Mouse (Mus musculus) adrenal gland, adult (tissue): ENCODE results near the gene Cyp4f16.
"Not testable (repeated sequence)": the region's sequence is repeated elsewhere in the genome, so short reads cannot be mapped to it uniquely, and the experiment has no call there.

Source experiments
- DNase-seq, 2 experiments: peaks; one replicate each; pipeline ENCODE4 v3.0.0; 2022 to 2023; ENCODE audit warnings: low spot score in 1 of 2; ENCODE audit not compliant: inconsistent age in 2 of 2

Cyp4f16 gene

DNA sequence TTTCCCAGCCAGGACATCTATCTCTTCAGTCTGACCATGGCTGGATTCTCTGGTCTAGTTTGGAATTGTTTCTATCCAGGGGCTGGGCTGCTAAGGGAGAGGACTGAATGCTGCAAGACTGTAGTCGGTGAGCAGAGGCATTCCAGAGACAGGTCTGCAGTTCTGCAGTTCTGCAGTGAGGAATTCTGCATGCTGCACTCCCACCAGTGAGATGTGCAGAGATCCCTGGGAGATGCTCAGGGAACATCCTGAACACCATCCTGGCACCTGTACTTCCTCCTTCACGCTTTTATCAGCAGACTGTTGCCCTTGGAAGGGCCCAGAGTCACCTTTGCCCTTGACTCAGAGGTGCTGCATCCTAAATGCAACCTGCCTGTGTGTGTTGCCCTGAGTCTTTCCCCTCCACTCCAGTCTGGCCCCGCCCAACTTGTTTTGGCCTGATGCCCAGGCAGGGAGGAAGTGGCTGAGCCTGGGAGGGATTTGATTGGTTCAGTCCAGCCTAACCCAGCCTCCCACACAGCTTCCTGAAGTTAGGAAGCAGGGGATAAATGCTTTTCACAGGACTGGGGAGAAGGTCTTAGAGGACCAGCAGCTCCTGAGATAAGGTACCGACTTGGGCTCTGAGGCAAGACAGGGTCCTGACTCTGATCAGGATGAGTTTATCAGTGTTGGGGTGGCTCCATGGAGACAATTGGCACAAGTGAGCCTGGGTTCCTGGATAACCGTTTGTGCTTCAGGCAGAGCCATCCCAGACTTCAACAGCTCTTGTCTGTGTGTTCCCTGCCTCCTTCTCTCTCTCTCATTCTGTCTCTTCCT, at the start of gene Cyp4f16:
TSS of gene Cyp4f16 (plus strand) at position 508 of the 816 bp plus-strand sequence.
- DNase-seq, result peak; percentile 91 to 96

- peak; percentile 45 to 76 for DNase-seq
These were observed 43.9 kb upstream of the Cyp4f16 start for GRCm38 (mm10) chr17:32492349-32492980.

DNA sequence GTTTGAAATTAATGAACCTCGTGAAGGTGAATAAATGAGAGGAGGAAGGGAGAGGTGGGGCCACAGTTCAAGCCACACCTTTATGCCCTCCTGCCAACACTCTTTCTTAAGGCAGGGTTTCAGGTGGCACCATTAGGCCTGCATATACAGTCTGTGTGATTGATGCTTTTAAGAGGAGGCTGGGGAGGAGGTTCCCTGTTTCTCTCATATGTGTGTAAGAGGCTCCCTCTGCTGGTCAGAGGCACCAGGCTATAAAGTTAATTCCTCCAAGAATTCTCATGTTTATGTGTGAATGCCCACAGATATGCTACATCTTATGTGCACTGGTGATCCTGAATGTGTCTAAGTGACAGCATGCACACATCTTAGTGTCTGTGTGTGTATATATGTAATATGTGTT, 41.8 kb upstream of the Cyp4f16 start:
- DNase-seq, result peak; percentile 64 to 92

GRCm38 (mm10) chr17:32500511-32500910, 35.8 kb upstream of the Cyp4f16 start:
- DNase-seq, result peak; percentile 36 to 71

DNA sequence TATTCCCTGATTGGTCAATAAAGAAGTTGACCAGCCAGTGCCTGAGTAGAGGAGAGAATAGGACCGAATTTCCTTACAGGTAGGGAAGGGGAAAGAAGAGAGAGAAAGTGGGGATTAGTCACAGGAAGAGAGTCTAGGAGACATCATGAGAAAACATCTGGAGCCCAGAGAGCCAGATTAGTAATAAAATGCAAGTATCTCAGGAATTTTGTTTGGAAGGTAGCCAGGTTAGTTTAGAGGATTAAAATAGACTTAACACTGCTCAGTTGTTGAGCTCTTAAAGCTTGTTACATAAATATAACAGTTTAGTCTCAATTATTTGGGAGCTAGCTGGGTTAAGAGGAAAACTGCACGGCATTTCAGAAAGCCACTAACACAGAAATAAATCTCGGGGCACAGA, 35.3 kb upstream of the Cyp4f16 start:
- DNase-seq, result no peak

DNA sequence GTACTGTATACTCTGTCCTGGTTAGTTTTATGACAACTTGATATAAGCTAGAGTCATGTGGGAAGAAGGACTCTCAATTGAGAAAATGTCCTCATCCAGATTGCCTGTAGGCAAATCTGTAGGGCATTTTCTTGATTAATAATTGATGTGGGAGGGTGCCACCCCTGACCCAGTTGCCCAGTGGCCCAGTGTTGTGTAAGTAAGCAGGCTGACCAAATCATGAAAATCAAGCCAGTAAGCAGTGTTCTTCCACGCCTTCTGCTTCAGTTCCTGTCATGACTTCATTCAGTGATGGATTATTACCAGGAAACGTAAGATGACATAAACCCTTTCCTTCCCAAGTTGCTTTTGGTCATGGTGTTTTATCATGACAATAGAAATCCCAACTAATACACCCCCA, 33.2 kb upstream of the Cyp4f16 start:
- DNase-seq, result no peak

- peak; percentile 62 to 85 for DNase-seq
These were observed 30.3 kb upstream of the Cyp4f16 start, which contains the start of gene Cyp4f17 for GRCm38 (mm10) chr17:32505851-32506728. Gene Cyp4f17 (plus strand): TSS chr17:32506050.

DNA sequence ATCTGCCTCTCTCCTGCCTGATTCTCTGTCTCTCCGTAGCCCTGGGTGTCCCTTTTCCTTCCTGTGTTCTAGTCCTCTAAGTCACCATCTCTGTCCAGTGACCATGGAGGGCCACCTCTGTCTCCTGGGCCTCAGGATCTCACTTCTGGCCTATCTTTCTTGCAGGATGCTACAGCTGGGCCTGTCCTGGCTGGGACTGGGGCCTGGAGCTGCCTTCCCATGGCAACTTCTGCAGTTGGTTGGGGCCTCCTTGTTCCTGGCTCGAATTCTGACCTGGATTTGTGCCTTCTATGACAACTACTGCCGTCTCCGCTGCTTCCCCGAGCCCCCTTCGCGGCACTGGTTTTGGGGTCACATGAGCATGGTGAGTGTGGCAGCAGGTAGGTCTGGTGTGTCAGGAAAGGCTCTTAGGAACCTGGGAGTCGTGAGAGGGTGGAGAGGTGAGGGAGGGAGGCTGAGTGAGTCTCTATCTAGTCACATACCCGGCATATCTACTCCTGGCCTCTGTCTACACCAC, 29.6 kb upstream of the Cyp4f16 start:
- DNase-seq, result peak in 1 of 2 experiments; percentile 23

- no peak for DNase-seq
These were observed 20.2 kb upstream of the Cyp4f16 start for GRCm38 (mm10) chr17:32516126-32516525.

GRCm38 (mm10) chr17:32521981-32522380, 14.4 kb upstream of the Cyp4f16 start:
- DNase-seq, result peak; percentile 82 to 84

DNA sequence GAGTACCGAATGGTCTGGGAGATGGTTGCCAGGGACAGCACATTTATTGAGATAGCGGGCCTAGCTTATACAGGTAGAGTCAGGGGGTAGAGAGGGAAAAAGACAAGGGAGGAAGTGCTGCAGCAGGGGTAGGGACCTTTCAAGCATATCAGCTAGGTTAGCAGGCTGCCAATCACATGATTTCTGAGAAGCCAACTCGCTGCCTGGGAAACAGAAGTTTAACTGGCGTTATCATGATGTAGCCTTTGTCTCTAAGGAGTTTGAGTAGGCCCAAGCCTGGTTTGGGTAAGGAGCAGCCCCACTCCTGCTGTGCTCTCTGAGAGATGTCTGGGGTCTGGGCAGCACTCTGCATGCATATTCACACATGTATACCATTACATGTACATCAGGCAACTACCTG, 14.0 kb upstream of the Cyp4f16 start:
- DNase-seq, result no peak

DNA sequence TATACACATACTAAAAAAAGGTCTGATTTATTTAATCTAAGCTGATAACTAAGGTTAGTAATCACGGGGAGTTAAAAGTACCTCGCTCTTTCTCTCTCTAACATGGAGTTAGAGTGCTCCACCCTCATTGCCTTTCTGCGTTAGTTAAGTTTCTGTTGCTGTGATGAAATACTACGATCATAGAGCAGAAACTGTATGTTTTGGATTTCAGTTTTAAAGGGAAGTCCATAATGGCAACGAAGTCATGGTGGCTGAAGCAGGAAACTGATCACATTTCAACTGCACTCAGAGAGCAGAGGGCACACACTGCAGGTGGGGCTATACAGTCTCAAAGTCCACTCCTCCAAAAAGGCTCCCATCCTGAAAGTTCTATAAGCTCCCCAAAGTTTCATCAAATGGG, 13.5 kb upstream of the Cyp4f16 start:
- DNase-seq, result no peak

DNA sequence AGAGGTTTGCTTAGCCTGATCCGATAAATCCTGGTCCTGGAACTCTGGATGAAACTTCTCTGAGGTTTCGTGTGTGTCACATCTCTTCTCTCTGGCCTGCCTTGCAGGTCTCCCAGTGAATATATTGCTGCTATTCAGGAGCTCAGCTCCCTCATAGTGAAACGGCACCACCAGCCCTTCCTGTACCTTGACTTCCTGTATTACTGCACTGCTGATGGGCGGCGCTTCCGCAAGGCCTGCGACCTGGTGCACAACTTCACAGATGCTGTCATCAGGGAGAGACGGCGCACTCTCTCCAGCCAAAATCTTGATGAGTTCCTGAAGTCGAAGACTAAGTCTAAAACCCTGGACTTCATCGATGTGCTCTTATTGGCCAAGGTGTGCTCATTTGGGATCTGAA, 12.5 kb upstream of the Cyp4f16 start:
- DNase-seq, result peak in 1 of 2 experiments; percentile 19

GRCm38 (mm10) chr17:32526341-32526740, 10.0 kb upstream of the Cyp4f16 start:
- DNase-seq, result peak in 1 of 2 experiments; percentile 15

GRCm38 (mm10) chr17:32527748-32528147, 8.6 kb upstream of the Cyp4f16 start:
- peak in 1 of 2 experiments; percentile 35 for DNase-seq

DNA sequence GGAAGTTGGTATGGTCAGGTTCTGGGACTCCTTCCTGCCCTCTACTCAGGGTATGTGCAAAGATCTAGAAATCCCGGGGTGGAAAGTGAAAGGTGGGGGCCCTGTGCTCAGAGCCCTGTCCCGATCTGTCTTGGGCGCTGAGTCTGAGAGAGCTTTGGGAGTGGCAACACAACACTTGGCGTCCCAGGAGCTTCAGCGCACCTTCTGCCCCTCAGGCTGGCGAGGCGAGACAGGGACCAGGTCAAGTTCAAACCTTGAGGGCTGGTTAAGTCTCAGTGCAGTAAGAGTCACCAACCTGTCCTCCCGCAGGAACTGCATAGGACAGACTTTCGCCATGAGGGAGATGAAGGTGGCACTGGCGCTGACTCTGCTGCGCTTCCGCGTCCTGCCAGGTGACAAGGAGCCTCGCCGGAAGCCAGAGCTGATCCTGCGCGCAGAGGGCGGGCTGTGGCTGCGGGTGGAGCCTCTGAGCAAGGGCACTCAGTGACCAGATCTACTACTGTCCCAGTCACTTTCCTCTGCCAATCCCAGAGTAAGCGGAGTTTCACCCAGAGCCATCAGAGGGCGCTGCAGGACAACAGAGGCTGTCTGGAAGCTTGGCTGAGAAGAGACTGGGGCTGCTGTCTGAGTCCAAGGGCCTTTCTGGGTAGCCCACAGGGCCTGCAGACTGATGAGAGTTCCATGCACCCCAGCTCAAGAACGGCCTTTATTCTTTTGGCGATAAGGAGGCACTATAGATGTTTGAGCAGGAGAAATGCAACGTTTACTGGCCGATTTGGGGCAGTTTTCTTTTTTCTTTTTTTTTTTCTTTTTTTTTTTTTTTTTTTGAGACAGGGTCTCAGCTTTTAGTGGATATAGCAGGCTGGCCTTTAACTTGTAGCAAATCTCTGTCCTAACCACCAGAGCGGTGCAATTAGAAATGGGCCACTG, 7.7 kb upstream of the Cyp4f16 start:
- DNase-seq, result peak; percentile 94 to 98

GRCm38 (mm10) chr17:32532356-32532755, 4.0 kb upstream of the Cyp4f16 start:
- peak in 1 of 2 experiments; percentile 21 for DNase-seq

DNA sequence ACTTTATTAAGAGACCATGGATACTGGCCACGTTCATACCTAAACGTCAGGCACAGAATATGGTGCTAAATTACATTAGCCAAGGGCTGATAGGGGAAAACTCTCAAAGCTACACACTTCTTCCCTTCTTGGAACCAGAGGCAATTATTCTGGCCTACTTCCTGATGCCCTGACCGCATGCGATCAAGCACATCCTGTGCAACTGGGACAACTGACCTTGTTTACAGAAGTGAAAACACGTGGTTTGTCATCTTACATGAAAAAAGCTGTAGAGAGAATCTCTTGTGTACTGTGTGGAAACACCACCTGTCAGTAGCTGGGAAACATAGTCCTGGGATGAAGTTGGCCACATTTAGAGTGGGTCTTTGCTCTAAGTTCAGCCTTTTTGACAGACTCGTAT, 2.3 kb upstream of the Cyp4f16 start:
- DNase-seq, result peak in 1 of 2 experiments; percentile 30

- peak; percentile 47 to 75 for DNase-seq
These were observed 501 bp downstream of the Cyp4f16 start for GRCm38 (mm10) chr17:32536867-32537250.

- not testable (repeated sequence) for DNase-seq
These were observed 8.4 kb downstream of the Cyp4f16 start for GRCm38 (mm10) chr17:32544792-32545191.
